Mouse (Mus musculus) left cerebral cortex, postnatal 14 days (tissue): ENCODE data around the gene Bach2. TPM values are rescaled to one million over a fixed set of nuclear protein-coding genes. Genes with fewer than 3 reads are reported as not detected.
A peak's percentile ranks its signal among the peaks of the same experiment; 100 is the strongest.

ENCODE experiments used
- DNase-seq, 2 experiments: peaks; one replicate each; pipeline ENCODE4 v3.0.0; 2021 to 2022; ENCODE audit warnings: low spot score in 2 of 2, mixed read lengths in 1 of 2
- intact Hi-C: fragments of 180-260 bp; cut with DNase I; formaldehyde crosslinking; loops from one replicate; pipeline ENCODE4 v1.15.1; 2025
- total RNA-seq, 2 experiments: library from RNA; stranded (reverse); gene quantifications; 2 replicates each; pipeline ENCODE4 v1.2.3; 2021

The Bach2 gene
- total RNA-seq, 2 experiments from 2014 or later, result 22.4 to 24.8 TPM

GRCm38 (mm10) chr4:32393951-32394350 is 155.3 kb downstream of the Bach2 start:
- intact Hi-C loops, result no loop called here
- DNase-seq, result no peak

DNA sequence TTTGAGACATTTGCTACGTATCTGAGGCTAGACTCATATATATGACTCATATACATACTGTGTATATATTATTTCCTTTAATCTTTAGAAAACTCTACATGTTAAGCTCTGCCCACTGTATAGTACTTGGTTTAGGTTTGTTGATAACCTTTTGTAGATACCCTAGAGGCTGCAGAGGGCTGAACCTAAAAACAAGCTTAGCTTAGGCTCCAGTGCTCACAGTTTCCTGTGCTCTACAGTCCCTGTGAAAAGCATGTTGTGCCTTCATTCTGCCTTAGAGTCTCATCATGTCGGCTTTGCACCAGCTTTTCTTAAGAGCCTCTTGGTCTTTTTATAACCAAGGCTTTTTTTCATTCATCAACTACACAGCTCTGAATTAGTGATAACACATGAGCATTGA is 156.2 kb downstream of the Bach2 start:
- intact Hi-C loops, result no loop called here
- no peak for DNase-seq

DNA sequence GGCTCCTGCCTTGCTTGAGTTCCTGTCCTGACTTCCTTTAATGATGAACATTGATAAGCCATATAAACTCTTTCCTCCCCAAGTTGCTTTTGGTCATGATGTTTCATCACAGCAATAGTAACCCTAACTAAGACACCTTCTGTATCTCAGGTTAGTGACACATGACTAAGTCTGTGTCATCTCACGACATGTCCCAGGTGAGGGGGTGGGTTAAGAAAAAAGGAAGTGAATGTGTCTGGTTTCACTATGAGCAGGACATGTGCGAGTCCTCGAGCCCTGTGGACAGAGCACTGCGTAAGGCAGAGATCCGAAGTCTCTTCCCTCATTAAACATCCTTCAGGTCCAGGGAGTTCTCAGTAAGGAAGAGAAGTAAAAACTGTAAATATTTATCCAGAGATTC is 162.9 kb downstream of the Bach2 start:
- no peak for DNase-seq
- intact Hi-C loops, result loop anchor here (10.0 kb wide), 1 partner anchor 347 kb away; no protein-coding TSS in a partner anchor

DNA sequence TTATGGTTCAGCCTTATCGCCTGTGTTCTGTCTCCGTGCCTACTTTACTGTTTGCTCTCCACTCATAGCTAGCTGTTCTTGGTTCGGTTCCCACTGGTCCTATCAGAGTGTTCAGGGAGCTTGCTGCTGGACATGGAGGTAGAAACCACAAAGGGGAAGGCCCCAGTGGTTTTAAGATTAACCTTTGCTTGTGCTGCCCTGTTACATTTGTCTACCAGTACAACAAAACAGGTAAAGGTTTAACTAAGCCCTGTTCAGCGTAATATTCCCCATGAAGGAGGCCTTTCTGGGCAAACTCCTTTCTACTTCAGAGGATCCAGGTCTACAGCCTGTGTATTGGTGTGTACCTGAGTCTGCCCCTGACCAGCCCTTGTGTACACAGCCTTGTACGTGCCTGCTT is 164.9 kb downstream of the Bach2 start:
- DNase-seq, result no peak
- intact Hi-C loops, result loop anchor here (10.0 kb wide), 1 partner anchor 349 kb away; no protein-coding TSS in a partner anchor

DNA sequence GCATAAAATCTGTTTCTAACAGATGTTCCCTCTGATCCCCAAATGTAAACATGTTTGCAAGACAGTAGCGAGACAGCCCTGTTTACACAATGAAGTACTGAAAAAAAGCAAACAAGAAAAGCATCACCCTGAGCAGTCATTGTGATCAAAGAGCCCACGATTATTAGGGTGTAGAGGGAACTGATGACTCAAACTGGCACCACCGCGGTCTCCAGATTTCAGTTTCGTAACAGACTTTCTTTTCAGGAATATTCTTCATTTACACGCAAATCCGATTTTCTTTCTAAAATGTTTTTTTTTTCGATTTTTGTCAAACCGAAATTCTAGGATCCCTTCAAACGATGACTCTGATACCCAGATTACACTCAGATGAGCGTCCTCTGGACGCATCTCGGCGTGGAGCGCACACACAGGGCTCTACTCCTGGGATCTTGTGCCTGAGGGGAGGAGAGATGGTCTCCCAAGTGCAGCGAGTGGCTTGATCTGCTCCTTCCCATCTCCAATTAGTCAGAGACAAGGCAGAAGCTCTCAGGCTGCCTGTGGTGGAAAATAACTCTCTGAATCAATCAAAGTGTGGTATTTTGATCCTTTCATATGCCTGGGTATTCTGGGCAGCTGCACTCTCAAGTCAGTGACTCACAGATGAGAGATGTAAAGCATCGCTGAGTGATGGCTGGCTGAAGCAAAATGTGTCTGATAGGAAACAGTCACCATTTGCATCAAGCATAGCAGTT is 166.7 kb downstream of the Bach2 start:
- intact Hi-C loops, result loop anchor here (10.0 kb wide), 1 partner anchor 351 kb away; no protein-coding TSS in a partner anchor
- peak in 1 of 2 experiments; percentile 40 for DNase-seq

- intact Hi-C loops, result loop anchor here (10.0 kb wide), 1 partner anchor 351 kb away; no protein-coding TSS in a partner anchor
- DNase-seq, result no peak
Measured at GRCm38 (mm10) chr4:32405985-32406384, 167.4 kb downstream of the Bach2 start.

DNA sequence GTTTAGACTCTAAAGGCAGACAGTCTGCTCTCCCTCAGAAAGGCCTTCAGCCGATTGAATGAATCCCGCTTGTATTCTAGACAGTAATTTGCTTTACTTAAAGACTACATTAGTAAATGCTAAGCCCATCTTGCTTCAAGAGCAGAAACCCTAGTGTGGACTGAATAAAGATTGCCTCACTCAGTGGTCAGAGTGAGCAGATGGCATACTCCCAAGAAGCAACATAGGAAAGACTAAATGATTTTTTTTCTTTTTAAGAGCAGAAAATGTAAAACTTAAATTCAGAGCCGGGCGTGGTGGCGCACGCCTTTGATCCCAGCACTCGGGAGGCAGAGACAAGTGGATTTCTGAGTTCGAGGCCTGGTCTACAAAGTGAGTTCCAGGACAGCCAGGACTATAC is 169.9 kb downstream of the Bach2 start:
- no peak for DNase-seq
- intact Hi-C loops, result loop anchor here (10.0 kb wide), 1 partner anchor 354 kb away; no protein-coding TSS in a partner anchor

- DNase-seq, result no peak
- intact Hi-C loops, result loop anchor here (10.0 kb wide), 1 partner anchor 354 kb away; no protein-coding TSS in a partner anchor
Measured at GRCm38 (mm10) chr4:32409116-32409880, 170.7 kb downstream of the Bach2 start.

- DNase-seq, result no peak
- intact Hi-C loops, result loop anchor here (10.0 kb wide), 1 partner anchor 108 kb away; no protein-coding TSS in a partner anchor
Measured at GRCm38 (mm10) chr4:32413063-32413462, 174.5 kb downstream of the Bach2 start.

GRCm38 (mm10) chr4:32413505-32413904 is 174.9 kb downstream of the Bach2 start:
- intact Hi-C loops, result loop anchor here (10.0 kb wide), 1 partner anchor 109 kb away; no protein-coding TSS in a partner anchor
- DNase-seq, result no peak

DNA sequence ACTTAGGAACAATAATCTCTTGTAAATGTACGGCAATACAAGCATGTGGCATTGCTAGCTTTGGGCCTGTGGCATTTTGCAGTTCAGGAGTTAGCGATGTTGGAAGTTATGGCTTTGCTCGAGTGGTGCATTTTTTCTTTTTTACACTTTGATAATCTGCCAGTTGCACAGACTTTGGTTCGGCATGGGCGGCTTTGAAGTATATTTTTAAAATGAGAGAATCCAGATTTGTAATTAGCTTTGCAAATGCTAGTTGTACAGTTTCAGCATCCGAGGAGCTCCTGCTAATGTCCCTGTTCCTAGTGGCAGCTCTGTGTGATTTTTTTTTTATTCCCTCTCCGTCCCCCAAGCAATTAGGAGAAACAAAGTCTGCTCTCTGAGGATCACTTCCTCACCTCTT is 176.4 kb downstream of the Bach2 start:
- DNase-seq, result peak in 1 of 2 experiments; percentile 25
- intact Hi-C loops, result loop anchor here (10.0 kb wide), 1 partner anchor 110 kb away; no protein-coding TSS in a partner anchor

DNA sequence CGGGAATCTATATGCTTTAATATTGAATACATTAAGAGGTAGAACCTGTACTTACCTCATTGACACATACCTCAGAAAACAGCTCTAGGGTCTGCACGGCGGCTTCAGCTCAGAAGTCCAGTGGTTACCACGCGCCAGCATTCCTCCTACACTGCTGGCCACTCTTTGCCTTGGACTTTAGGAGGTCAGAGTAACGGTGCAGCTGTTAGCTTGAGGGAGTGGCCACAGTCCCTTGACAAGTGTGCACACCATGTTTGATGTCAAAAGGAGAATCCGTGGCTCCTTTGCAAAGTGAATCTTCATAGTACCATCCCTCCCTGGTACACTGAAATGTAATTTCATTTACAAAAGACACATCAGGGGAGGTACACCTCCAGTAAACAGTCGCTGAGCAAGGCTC is 179.3 kb downstream of the Bach2 start:
- DNase-seq, result no peak
- intact Hi-C loops, result loop anchor here (10.0 kb wide), 1 partner anchor 113 kb away; no protein-coding TSS in a partner anchor

GRCm38 (mm10) chr4:32421570-32421969 is 183.0 kb downstream of the Bach2 start:
- intact Hi-C loops, result no loop called here
- no peak for DNase-seq

DNA sequence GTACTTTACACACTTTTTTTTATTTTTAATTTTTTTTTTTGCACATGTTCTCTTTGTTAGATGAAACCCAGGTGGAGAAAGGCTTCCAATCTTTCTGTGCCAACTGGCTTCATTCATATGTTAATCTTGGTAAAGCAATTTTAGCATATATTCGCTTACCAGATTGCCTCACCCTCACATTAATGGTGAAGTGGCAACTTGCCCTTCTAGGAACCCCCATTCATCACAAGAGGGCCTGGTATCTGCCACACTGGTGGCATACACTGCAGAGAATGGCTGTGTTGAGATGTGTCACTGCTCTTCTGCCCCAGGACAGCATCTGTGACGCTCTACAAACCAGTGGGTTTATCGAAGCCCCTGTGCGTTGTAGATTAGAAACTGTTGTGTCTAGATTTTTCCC is 183.8 kb downstream of the Bach2 start:
- intact Hi-C loops, result no loop called here
- DNase-seq, result no peak

DNA sequence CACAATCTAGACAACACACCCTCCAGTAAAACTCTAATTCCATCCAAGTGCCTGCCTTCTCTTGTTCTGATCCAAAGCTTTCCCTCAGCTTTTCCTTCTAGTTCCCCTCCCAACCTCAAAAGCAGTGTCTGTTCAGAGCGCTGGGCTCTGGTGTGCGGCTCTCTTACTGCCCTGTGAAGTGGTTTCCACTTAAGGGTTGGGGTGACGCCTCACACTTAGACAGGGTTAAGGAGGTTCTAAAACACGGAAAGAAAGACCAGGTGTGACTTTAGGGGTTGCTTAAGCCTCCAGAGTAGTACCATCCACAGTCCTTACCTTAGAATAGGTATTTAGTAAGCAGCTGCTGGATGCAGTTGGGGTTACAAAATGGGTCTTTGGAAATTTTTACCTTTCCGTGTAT is 185.1 kb downstream of the Bach2 start:
- intact Hi-C loops, result no loop called here
- no peak for DNase-seq

DNA sequence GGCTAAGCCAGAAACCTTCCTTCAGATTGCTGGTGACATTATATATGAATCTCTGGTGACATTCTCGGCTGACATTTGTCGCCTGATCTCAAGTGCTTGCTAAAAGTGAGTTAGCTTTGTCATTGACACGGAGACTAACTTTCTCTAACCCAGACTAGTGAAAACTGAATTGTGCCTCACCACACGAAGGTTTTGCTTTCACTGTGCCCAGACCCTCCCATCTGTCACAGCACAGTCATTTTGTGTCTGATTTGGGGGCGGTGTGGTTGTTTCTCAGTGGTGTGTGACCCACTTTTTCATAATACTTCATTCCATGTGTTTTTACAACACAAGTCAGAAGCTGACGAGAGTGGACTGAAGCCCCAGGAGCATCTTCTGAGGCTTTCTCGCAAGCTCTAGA is 185.8 kb downstream of the Bach2 start:
- intact Hi-C loops, result no loop called here
- DNase-seq, result no peak

- intact Hi-C loops, result no loop called here
- DNase-seq, result no peak
Measured at GRCm38 (mm10) chr4:32425060-32425459, 186.5 kb downstream of the Bach2 start.

- intact Hi-C loops, result no loop called here
- no peak for DNase-seq
Measured at GRCm38 (mm10) chr4:32425641-32426040, 187.0 kb downstream of the Bach2 start.

DNA sequence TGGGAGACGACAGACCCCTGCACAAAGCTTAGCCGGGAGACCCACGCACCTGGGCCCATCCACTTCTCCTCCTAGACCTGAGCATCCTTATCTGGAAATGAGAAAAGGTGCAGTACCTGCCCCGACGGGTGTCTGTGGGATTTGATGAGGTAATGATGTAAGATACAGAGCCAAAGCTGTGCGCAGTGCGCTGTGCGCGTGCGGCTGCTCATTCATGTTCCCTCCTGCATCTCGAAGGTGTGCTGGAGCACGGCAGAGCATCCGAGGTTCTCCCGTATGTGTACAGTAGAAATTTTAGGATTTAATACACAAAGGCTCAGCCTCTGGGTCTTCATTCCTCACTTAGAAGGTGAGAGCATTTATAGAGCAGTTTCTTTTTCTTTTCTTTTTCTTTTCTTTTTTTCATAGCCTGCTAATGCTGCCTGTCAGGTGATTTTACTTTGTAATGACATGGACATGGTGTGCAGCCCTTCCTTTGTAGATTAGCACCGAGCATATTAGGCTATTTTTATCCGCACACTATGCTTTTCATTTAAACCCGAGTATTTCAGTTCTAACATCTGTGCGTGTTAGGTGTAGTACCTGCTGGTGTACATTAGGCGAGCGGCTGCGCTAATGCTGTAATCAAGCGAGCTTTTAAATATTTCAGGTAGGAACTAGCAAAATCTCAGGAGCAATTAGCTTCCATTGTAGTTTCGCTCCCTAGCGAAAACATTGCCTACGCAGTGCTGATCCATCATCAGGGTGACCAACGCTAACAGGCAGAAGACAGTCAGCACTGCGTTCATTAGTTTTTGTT is 188.4 kb downstream of the Bach2 start:
- intact Hi-C loops, result no loop called here

More for the DNA sequence above, 188.4 kb downstream of the Bach2 start:
- no peak for DNase-seq
